Mouse (Mus musculus): ENCODE results near the gene Cyp2j7. TPM values are rescaled to one million over a fixed set of nuclear protein-coding genes. Genes with fewer than 3 reads are reported as not detected.
"Not testable (repeated sequence)": the region's sequence is repeated elsewhere in the genome, so short reads cannot be mapped to it uniquely, and the experiment has no call there.

Cyp2j7 gene
- polyA plus RNA-seq (2017; shearing (Covaris generic)), result not detected

- no peak for ATAC-seq
These were observed at the start of gene Cyp2j7 for GRCm38 (mm10) chr4:96236559-96236958. Cyp2j7 (minus strand) TSS chr4:96236659.

- ATAC-seq, result not testable (repeated sequence)
These were observed 40.4 kb upstream of the Cyp2j7 start for GRCm38 (mm10) chr4:96276896-96277295.

DNA sequence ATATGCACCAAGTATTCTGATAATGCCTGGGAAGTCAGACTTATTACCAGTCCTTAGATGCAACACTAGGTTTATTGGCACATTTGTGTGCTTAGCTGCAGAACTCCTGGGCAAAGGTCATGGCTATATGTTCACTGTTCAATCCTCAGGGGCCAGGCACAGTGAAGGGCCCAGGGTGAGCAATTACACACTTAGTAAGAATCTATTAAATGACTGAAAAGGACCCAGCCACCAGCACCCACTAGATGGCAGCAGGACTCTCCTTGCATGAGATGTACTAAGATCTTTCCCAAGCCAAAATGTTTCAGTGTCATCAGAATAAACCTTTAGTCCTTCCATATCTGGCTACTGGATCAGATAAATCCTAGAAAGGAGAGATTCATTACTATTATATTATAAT lies 37.4 kb upstream of the Cyp2j7 start:
- ATAC-seq, result no peak

- ATAC-seq, result no peak
These were observed 39.8 kb downstream of the Cyp2j7 start for GRCm38 (mm10) chr4:96196701-96197100.

- not testable (repeated sequence) for ATAC-seq
These were observed 47.1 kb downstream of the Cyp2j7 start for GRCm38 (mm10) chr4:96189321-96189720.

- not testable (repeated sequence) for ATAC-seq
These were observed 47.8 kb downstream of the Cyp2j7 start for GRCm38 (mm10) chr4:96188671-96189070.

DNA sequence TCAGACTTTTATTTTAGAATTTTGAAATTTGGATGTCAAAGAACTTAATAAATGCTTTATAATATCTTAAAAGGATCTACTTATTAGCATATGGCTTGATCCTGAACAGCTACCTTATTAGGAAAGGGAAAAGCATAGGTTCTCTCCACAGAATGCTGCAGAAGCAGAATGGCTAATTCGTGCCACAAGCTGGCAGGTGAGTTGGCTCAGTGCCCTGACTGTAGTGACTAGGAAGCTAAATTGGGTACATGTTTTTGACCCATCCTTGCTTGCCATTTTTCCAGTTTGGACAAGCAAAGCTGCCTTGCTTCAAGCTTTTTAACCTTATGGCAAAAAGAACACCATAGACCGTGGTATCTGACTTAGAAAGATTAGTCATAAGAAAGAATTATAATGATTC lies 48.3 kb downstream of the Cyp2j7 start:
- not testable (repeated sequence) for ATAC-seq

DNA sequence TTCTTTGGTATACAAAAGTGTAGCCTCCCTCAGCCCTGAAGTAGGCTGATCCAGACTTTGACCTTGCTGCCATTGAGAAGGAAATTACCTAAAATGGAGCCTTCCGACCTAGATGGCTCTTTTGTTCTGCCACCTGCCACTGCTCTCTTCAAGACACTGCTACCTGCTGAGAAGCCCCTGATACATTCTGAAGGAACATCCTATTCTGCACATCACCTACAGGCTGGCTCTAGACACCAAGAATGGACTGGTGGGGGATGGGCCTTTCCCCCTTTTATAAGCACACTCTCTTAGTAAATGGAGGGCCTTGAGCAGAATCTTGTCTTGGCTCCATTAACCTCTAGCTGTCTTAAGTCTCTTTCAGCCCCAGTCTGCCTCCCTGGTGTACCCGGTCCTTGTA lies 51.7 kb downstream of the Cyp2j7 start:
- not testable (repeated sequence) for ATAC-seq

- no peak for ATAC-seq
These were observed 73.6 kb downstream of the Cyp2j7 start for GRCm38 (mm10) chr4:96162839-96163238.

DNA sequence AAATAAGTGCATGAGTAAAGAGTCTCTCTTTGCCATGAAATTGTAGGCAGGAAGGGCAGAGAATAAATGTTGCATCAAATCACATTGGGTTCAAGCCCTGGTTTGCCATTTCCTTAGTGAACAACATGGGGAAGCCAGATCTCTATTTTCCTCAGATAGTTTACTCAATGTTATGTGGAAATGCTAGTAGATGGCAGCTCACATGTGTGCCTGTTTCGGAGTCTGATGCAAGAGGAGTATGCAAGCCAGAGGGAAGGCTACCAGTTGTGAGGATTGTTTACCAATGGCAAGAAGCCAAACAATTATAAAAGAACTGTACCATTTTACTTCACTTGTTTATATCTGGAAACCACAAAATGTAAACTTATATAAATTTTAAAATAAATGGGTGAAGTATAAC lies 74.9 kb downstream of the Cyp2j7 start:
- no peak for ATAC-seq

Other genes starting within 250 kb of the Cyp2j7 start
- gene Cyp2j13, start 159.1 kb downstream of the Cyp2j7 start, polyA plus RNA-seq (2017; shearing (Covaris generic)), result not detected
- not detected for gene Cyp2j12, start 95.5 kb downstream of the Cyp2j7 start, polyA plus RNA-seq (2017; shearing (Covaris generic))
- gene Cyp2j11, start 112.0 kb upstream of the Cyp2j7 start, polyA plus RNA-seq (2017; shearing (Covaris generic)), result not detected